ENCODE assay signal across 9 mouse cellular contexts in the genomic region with DNA sequence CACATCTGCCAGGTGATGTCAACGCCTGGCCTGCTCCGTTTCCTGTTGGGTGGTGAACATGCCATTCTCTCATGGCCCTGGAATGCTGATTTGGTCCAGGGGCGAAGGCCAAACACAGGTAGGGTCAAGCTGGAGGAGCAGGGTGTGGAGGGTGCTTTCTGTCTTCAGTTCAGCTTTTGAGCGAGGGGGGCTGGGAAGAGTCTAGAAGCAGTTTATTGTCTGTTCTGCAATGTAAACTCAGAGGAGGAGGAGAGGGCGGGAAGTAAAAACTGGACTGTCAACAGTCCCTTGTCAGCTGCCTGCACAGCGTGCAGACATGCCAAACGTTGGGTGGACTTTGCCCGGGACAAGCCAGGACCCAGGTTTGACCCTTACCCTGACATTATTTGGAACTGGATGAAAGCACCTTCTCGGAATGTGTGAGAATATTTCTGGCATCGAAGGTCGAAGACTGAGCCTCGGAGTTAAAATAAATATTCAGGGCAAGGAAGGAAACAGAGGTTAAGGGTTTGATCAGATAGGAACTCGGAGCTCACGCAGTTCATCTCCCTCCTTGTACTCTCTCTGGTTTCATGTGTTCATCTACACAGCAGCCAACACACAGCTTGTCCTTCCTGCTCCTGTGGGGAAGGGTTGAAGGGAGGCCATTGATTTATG.
DNase-seq lines count a peak whose midpoint lies in the region; ATAC-seq and TF ChIP-seq lines count a peak whose summit lies in the region.
"Had no signal": no experiment of that assay in that cellular context is flagged by ENCODE, and none has a peak within 500 bp of the region (broad histone marks: within the 10 kb centered on the region; RNA-seq: fewer than 3 reads in every experiment).

No protein-coding gene starts in this region.

- TF ChIP-seq CTCF in forebrain, postnatal 0 days (IDR thresholded peaks at IDR 0.05; ENCODE audit: low read depth) = no peak

- ATAC-seq in embryonic facial prominence, embryonic 14.5 days (ENCODE audit: low read depth) = no peak
- ATAC-seq in limb, embryonic 15.5 days (ENCODE audit: insufficient number of reproducible peaks, low FRiP score, low TSS enrichment, low read depth) = no peak
- ATAC-seq in forebrain, postnatal 0 days = no peak

- no peak overlapping the region for H3K4me3 ChIP-seq in embryonic facial prominence, embryonic 14.5 days (ENCODE audit: low read depth, low read length)
- no peak overlapping the region for H3K4me3 ChIP-seq in limb, embryonic 15.5 days
- H3K4me3 ChIP-seq in forebrain, postnatal 0 days (ENCODE audit: low read depth, low read length) = no peak overlapping the region

- H3K9me3 ChIP-seq in embryonic facial prominence, embryonic 14.5 days (ENCODE audit: control insufficient read depth, low read length) = no peaks in the 10 kb centered on the region
- no peaks in the 10 kb centered on the region for H3K9me3 ChIP-seq in limb, embryonic 15.5 days
- no peaks in the 10 kb centered on the region for H3K9me3 ChIP-seq in forebrain, postnatal 0 days (ENCODE audit: low read length)

- 0 out of 2 replicates have a peak overlapping the region, but pooled peaks have one; percentile 2 for H3K4me2 ChIP-seq in embryonic facial prominence, embryonic 14.5 days (ENCODE audit: low read depth, low read length)
- no peak overlapping the region for H3K4me2 ChIP-seq in limb, embryonic 15.5 days
- H3K4me2 ChIP-seq in forebrain, postnatal 0 days (ENCODE audit: low read depth) = no peak overlapping the region

- WGBS in embryonic facial prominence, embryonic 14.5 days = 31% methylated on average over 14 of the region's 14 CpGs
- 28% methylated on average over 14 of the region's 14 CpGs for WGBS in limb, embryonic 15.5 days
- 68% methylated on average over 14 of the region's 14 CpGs for WGBS in forebrain, postnatal 0 days

- H3K9ac ChIP-seq in embryonic facial prominence, embryonic 14.5 days (ENCODE audit: low read depth, low read length) = no peak overlapping the region
- no peak overlapping the region for H3K9ac ChIP-seq in limb, embryonic 15.5 days
- no peak overlapping the region for H3K9ac ChIP-seq in forebrain, postnatal 0 days

- no peaks in the 10 kb centered on the region for H3K36me3 ChIP-seq in embryonic facial prominence, embryonic 14.5 days (ENCODE audit: control insufficient read depth, insufficient read depth, low read length)
- H3K36me3 ChIP-seq in limb, embryonic 15.5 days = no peaks in the 10 kb centered on the region
- no peaks in the 10 kb centered on the region for H3K36me3 ChIP-seq in forebrain, postnatal 0 days (ENCODE audit: insufficient read depth)

- H3K27ac ChIP-seq in embryonic facial prominence, embryonic 14.5 days (replicated peaks; ENCODE audit: low read depth, low read length) = peak overlapping the region; percentile 49
- H3K27ac ChIP-seq in limb, embryonic 15.5 days = peak overlapping the region; percentile 47
- H3K27ac ChIP-seq in forebrain, postnatal 0 days (ENCODE audit: low read depth, low read length) = no peak overlapping the region
- H3K27ac ChIP-seq: macrophage had no signal

- H3K27me3 ChIP-seq in embryonic facial prominence, embryonic 14.5 days (replicated peaks; ENCODE audit: control insufficient read depth, insufficient read depth, low read length) = no peaks in the 10 kb centered on the region
- H3K27me3 ChIP-seq in limb, embryonic 15.5 days = no peaks in the 10 kb centered on the region
- H3K27me3 ChIP-seq in forebrain, postnatal 0 days (ENCODE audit: insufficient read depth, low read length) = no peaks in the 10 kb centered on the region

- peak; percentile 80 to 93 for DNase-seq in adrenal gland, adult (ENCODE audit: inconsistent age in 2 of 2, low spot score in 1 of 2)
- peak; percentile 35 for DNase-seq in embryonic facial prominence, embryonic 14.5 days (ENCODE audit: low spot score)
- peak; percentile 47 for DNase-seq in heart, postnatal 4 days
- DNase-seq in ovary, postnatal 14 days (ENCODE audit: low spot score) = peak; percentile 9
- DNase-seq in layer of hippocampus, adult 8-10 months (ENCODE audit: low spot score in 2 of 2) = no peak
- DNase-seq in layer of hippocampus, adult 11-12 months (ENCODE audit: low spot score) = no peak
- no peak for DNase-seq in forebrain, postnatal 0 days

- H3K4me1 ChIP-seq in embryonic facial prominence, embryonic 14.5 days (ENCODE audit: control insufficient read depth, insufficient read depth, low read length) = peaks cover 15% of the 10 kb centered on the region
- H3K4me1 ChIP-seq in limb, embryonic 15.5 days = peaks cover 13% of the 10 kb centered on the region
- no peaks in the 10 kb centered on the region for H3K4me1 ChIP-seq in forebrain, postnatal 0 days (ENCODE audit: insufficient read depth)

Comparison
In these comparisons a context has a peak if more than half of its experiments do, and no peak if none do; other contexts are left out.
1. DNase-seq: peak in adrenal gland, adult (2 of 2), embryonic facial prominence, embryonic 14.5 days (single experiment), heart, postnatal 4 days (single experiment) and ovary, postnatal 14 days (single experiment); none in layer of hippocampus, adult 8-10 months (0 of 2), layer of hippocampus, adult 11-12 months (single experiment) and forebrain, postnatal 0 days (single experiment).